Mouse (Mus musculus): ENCODE data around the gene Nfam1. TPM values are rescaled to one million over a fixed set of nuclear protein-coding genes. Genes with fewer than 3 reads are reported as not detected.

Nfam1 gene
- polyA plus RNA-seq, 1 experiment from 2014 or later, result 3.0 TPM

GRCm38 (mm10) chr15:83037755-83038483, 4.8 kb upstream of the Nfam1 start:
- H3K4me3 ChIP-seq (replicated peaks), result no peak overlapping the region
- WGBS, result 2% methylated on average over 8 of the region's 8 CpGs
- ATAC-seq (ENCODE audit: insufficient number of reproducible peaks, insufficient read depth, low FRiP score, low TSS enrichment, low read depth), result no peak
- peaks cover 28% of the 10 kb centered on the region for H3K27me3 ChIP-seq
- no peaks in the 10 kb centered on the region for H3K9me3 ChIP-seq
- no peak overlapping the region for H3K27ac ChIP-seq
- no peak overlapping the region for H3K4me2 ChIP-seq
- H3K36me3 ChIP-seq, result no peaks in the 10 kb centered on the region
- H3K9ac ChIP-seq (replicated peaks), result no peak overlapping the region
- peaks cover 64% of the 10 kb centered on the region for H3K4me1 ChIP-seq (replicated peaks)

DNA sequence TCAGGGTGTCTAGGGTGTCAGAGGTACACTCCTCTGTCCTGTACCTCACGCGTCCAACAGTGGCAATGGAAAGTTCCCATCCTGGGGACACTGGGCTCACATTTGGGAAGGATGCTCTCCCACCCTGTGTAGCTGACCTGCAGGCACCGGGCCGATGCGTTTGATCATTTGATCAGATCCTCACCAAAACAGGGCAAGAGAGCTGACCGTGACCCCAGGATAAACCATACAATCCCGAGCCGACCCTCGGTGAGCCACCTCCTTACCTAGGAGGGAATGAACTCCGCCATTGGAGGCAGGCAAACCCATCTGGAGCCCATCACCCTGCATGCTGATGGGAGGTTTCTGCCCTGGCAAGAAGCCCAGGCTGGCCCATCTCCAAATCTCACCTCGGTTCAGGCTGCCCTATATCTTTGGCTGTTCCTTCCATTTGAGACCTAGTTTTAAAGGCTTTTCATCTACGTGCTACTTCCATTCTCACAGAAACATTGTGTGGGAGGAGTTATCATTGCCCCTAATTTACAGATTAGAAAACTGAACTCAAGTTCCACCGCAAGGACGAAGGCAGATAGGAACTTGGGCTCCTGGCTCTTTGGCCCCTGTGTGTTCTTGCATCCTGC, 3.9 kb upstream of the Nfam1 start:
- H3K36me3 ChIP-seq, result no peaks in the 10 kb centered on the region
- H3K9ac ChIP-seq (replicated peaks), result no peak overlapping the region
- H3K4me1 ChIP-seq (replicated peaks), result peaks cover 59% of the 10 kb centered on the region
- no peak overlapping the region for H3K4me2 ChIP-seq
- no peak for ATAC-seq (ENCODE audit: insufficient number of reproducible peaks, insufficient read depth, low FRiP score, low TSS enrichment, low read depth)
- H3K27me3 ChIP-seq, result peaks cover 37% of the 10 kb centered on the region
- WGBS, result 76% methylated on average over 14 of the region's 14 CpGs
- H3K9me3 ChIP-seq, result no peaks in the 10 kb centered on the region
- no peak overlapping the region for H3K4me3 ChIP-seq (replicated peaks)
- no peak overlapping the region for H3K27ac ChIP-seq

DNA sequence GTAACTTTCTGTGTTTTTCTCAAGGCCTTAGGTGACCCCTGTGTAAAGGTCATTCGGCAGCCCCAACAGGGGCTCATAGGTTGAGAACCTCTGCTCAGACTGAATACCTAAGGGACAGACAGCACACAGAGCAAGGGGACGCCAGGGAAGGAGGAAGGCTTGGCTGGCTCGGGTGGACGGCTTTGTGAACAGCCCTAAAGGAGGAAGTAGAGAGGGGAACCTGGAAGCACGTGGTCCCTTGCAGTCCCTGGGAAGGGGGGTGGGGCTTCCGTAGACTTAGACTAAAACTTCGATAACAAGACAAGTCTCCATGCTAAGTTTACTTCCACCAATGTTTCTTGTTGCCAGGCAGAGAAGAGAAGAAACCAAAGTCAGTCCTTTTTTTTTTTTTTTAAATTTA, 3.0 kb upstream of the Nfam1 start:
- Histone ChIP-seq H3K27ac (no peak overlapping the region), H3K4me3 (replicated peaks) (no peak overlapping the region), H3K9ac (replicated peaks) (no peak overlapping the region), H3K27me3 (peaks cover 42% of the 10 kb centered on the region), H3K4me1 (replicated peaks) (peaks cover 59% of the 10 kb centered on the region), H3K36me3 (no peaks in the 10 kb centered on the region), H3K4me2 (no peak overlapping the region), H3K9me3 (no peaks in the 10 kb centered on the region)
- 60% methylated on average over 7 of the region's 7 CpGs for WGBS
- no peak for ATAC-seq (ENCODE audit: insufficient number of reproducible peaks, insufficient read depth, low FRiP score, low TSS enrichment, low read depth)

DNA sequence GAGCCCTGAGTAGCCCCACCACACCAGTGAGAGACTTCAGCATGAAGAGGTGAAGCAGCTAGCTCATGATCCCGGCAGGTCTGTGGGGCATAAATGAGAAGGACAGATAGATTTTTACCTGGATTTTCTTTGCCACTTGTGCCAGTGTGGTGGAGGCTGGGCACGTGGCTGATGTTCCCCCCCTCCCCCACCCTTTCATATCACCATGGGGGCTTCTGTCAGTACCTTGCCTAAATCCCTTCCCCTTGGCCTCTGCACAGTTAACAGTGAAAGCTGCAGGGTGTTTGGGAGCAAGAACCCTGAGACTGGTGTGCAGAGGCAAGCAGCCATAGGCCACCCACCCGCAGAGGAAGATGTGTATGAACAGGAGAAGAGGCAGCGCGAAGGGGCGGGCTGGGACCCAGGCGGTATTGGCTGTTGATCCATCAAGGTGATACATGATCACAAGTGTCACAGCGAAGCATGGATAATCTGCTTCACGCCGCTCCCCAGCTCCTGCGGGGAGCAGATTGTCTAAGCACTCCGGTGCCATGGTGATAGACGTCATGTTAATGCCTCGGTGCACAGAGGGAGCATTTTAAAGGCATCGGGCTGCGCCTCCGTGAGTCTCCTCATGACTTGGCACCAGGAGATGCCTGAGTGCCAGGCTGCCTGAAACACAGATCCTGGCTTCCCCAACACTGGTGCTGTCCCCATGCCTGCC, 1.3 kb upstream of the Nfam1 start:
- no peaks in the 10 kb centered on the region for H3K36me3 ChIP-seq
- H3K27ac ChIP-seq, result no peak overlapping the region
- WGBS, result 18% methylated on average over 17 of the region's 17 CpGs
- no peaks in the 10 kb centered on the region for H3K9me3 ChIP-seq
- H3K4me1 ChIP-seq (replicated peaks), result peaks cover 63% of the 10 kb centered on the region
- peaks cover 42% of the 10 kb centered on the region for H3K27me3 ChIP-seq
- no peak for ATAC-seq (ENCODE audit: insufficient number of reproducible peaks, insufficient read depth, low FRiP score, low TSS enrichment, low read depth)
- H3K9ac ChIP-seq (replicated peaks), result no peak overlapping the region
- H3K4me2 ChIP-seq, result peak overlapping the region; percentile 23; the same call in 1 of the 2 replicates
- H3K4me3 ChIP-seq (replicated peaks), result no peak overlapping the region

- H3K9ac ChIP-seq (replicated peaks), result no peak overlapping the region
- no peaks in the 10 kb centered on the region for H3K36me3 ChIP-seq
- peaks cover 51% of the 10 kb centered on the region for H3K4me1 ChIP-seq (replicated peaks)
- H3K4me3 ChIP-seq (replicated peaks), result no peak overlapping the region
- H3K27ac ChIP-seq, result peak overlapping the region; percentile 64; the same call in 1 of the 2 replicates
- 43% methylated on average over 4 of the region's 4 CpGs for WGBS
- ATAC-seq (ENCODE audit: insufficient number of reproducible peaks, insufficient read depth, low FRiP score, low TSS enrichment, low read depth), result no peak
- H3K27me3 ChIP-seq, result peaks cover 60% of the 10 kb centered on the region
- H3K4me2 ChIP-seq, result no peak overlapping the region
- no peaks in the 10 kb centered on the region for H3K9me3 ChIP-seq
Measured at GRCm38 (mm10) chr15:83030884-83031283, 2.2 kb downstream of the Nfam1 start.

- Histone ChIP-seq H3K4me2 (no peak overlapping the region), H3K9ac (replicated peaks) (0 out of 2 replicates have a peak overlapping the region, but pooled peaks have one; percentile 13), H3K4me1 (replicated peaks) (peaks cover 59% of the 10 kb centered on the region), H3K4me3 (replicated peaks) (no peak overlapping the region), H3K27ac (peak overlapping the region; percentile 64; the same call in 1 of the 2 replicates), H3K27me3 (peaks cover 56% of the 10 kb centered on the region), H3K9me3 (no peaks in the 10 kb centered on the region), H3K36me3 (no peaks in the 10 kb centered on the region)
- ATAC-seq (ENCODE audit: insufficient number of reproducible peaks, insufficient read depth, low FRiP score, low TSS enrichment, low read depth), result no peak
- WGBS, result 30% methylated on average over 11 of the region's 11 CpGs
Measured at GRCm38 (mm10) chr15:83029725-83030718, 3.1 kb downstream of the Nfam1 start.

GRCm38 (mm10) chr15:83026129-83026528, 7.0 kb downstream of the Nfam1 start:
- peaks cover 21% of the 10 kb centered on the region; the same call in 1 of the 2 replicates for H3K27me3 ChIP-seq
- H3K9me3 ChIP-seq, result no peaks in the 10 kb centered on the region
- WGBS, result 28% methylated on average over 8 of the region's 8 CpGs
- H3K9ac ChIP-seq (replicated peaks), result no peak overlapping the region; the same call in 1 of the 2 replicates
- peak overlapping the region; percentile 38 for H3K4me2 ChIP-seq
- peak overlapping the region; percentile 78 for H3K27ac ChIP-seq
- no peaks in the 10 kb centered on the region for H3K36me3 ChIP-seq
- H3K4me1 ChIP-seq (replicated peaks), result peaks cover 52% of the 10 kb centered on the region
- ATAC-seq (ENCODE audit: insufficient number of reproducible peaks, insufficient read depth, low FRiP score, low TSS enrichment, low read depth), result no peak
- no peak overlapping the region for H3K4me3 ChIP-seq (replicated peaks)

DNA sequence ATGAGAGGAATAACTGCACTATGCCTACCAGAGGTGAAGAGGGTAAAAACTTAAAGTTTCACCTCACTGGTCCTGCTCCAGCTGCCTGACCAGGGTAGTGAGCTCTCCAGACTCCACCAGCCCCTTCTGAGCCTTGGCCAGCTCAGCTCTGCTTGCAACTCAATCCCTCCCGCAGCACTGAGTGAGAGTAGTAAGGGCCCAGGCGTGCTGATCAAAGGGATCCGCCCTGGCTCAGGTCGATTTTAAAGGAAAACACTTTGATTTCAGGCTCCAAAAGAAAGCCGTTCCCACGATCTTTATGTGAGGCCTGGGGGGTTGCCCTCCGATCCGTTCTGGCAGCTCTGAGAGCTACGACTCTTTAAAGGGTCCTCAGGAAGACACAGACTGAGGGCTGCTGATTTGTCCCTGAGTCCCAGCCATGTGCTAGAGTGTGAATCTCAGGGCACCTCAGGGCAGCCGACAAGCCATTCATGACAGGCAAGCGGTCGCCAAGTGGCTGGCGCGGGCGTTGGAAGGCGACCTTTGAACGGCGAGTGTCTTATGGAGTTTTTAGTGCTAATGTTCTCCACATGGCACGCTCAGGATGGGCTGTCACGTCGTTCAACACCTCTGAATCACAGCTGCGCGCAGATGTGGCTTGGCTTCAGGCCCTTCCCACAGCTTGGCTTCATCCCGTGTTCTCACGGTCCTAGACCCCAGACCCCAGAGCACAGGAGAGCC, 7.9 kb downstream of the Nfam1 start:
- no peaks in the 10 kb centered on the region for H3K9me3 ChIP-seq
- 3% methylated on average over 25 of the region's 25 CpGs for WGBS
- peak; percentile 62 for ATAC-seq (ENCODE audit: insufficient number of reproducible peaks, insufficient read depth, low FRiP score, low TSS enrichment, low read depth)
- peak overlapping the region; percentile 24; the same call in 1 of the 2 replicates for H3K9ac ChIP-seq (replicated peaks)
- H3K4me1 ChIP-seq (replicated peaks), result peaks cover 45% of the 10 kb centered on the region
- peak overlapping the region; percentile 38 for H3K4me2 ChIP-seq
- H3K36me3 ChIP-seq, result no peaks in the 10 kb centered on the region
- H3K4me3 ChIP-seq (replicated peaks), result no peak overlapping the region
- H3K27ac ChIP-seq, result peak overlapping the region; percentile 78
- H3K27me3 ChIP-seq, result peaks cover 21% of the 10 kb centered on the region; the same call in 1 of the 2 replicates

GRCm38 (mm10) chr15:83022947-83023346, 10.2 kb downstream of the Nfam1 start:
- Histone ChIP-seq H3K4me3 (replicated peaks) (no peak overlapping the region), H3K36me3 (no peaks in the 10 kb centered on the region), H3K9me3 (no peaks in the 10 kb centered on the region), H3K4me2 (no peak overlapping the region), H3K4me1 (replicated peaks) (peaks cover 46% of the 10 kb centered on the region), H3K9ac (replicated peaks) (no peak overlapping the region), H3K27ac (no peak overlapping the region), H3K27me3 (peaks cover 16% of the 10 kb centered on the region; the same call in 1 of the 2 replicates)
- 33% methylated on average over 8 of the region's 8 CpGs for WGBS
- no peak for ATAC-seq (ENCODE audit: insufficient number of reproducible peaks, insufficient read depth, low FRiP score, low TSS enrichment, low read depth)
